Mouse (Mus musculus) kidney, adult 11 months (tissue): ENCODE data around the gene Ctnnbip1.

Experiments
- DNase-seq: peaks from one replicate; pipeline ENCODE4 v3.0.0; 2022

Ctnnbip1 gene

GRCm38 (mm10) chr4:149517868-149518340 is at the start of gene Ctnnbip1:
Gene Ctnnbip1, plus strand, starts transcription at chr4:149518236.
- DNase-seq, result peak; percentile 99

- DNase-seq, result no peak
These were observed 48.5 kb upstream of the Ctnnbip1 start for GRCm38 (mm10) chr4:149469557-149469956.

DNA sequence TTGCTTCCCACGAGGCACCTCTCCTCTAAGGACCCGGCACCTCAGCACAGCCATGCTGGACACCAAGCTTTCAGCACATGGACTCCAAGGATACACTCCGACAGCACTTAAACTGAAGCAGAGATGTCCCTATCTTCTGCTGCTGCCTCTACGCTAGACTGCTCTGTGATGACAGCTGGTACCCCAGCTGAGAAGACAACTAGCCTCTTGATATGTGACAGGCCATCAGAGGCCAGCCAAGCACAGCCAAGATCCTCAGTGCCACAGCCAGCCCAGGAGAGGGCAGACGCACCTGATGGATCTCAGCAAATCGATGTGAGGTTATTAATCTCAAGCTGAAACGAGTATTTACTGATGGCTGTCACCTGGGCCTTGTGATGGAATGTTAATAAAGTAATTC is 42.9 kb upstream of the Ctnnbip1 start:
- DNase-seq, result no peak

- no peak for DNase-seq
These were observed 41.0 kb upstream of the Ctnnbip1 start, which contains the start of gene Tmem274 for GRCm38 (mm10) chr4:149477078-149477477. Gene Tmem274, plus strand, starts transcription at chr4:149477378.

- DNase-seq, result no peak
These were observed 33.5 kb upstream of the Ctnnbip1 start for GRCm38 (mm10) chr4:149484566-149484965.

DNA sequence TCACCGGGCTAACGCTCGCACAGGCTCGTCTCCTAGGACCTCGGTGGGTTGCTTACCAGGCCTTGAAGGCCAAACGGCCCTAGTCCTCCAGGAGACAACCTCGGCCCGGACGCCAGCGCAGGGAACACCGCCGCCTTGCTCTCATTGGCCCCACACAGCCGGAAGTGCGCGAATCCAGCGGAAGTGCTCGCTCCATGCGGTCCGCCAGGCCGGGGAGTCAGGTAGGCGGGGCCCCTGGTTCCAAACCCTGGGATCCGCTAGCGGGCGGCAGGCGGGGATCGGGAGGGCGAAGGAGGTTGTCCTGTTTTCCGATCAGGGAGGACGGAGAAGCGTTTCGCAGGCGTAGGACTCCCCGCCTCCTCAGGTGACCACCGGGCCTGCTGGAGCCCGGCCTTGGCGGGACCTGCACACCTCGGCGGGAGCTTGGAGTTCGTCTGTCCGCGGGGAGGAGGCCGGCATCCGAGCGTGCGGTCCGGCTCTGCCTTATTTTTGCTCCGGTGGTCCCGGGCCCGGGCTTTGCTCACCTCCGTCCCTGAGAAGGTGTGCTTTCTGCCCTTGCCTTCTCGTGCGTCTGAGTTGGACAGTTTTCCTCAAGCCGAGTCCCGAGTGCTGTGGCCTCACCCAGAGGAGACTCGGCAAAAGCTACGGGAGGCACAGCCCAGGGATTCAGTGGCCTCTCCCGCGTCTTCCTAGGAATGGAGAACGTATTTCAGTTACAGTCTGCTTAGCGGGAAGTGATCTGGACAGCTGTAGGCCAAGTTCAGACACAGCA is 32.8 kb upstream of the Ctnnbip1 start, which contains the start of the genes Nmnat1 and Lzic:
Gene Nmnat1, minus strand, starts transcription at position 150 of the 772 bp plus-strand sequence.
Gene Lzic, plus strand, starts transcription at position 177 of the 772 bp plus-strand sequence.
- peak; percentile 92 for DNase-seq

- peak; percentile 12 for DNase-seq
These were observed 32.2 kb upstream of the Ctnnbip1 start for GRCm38 (mm10) chr4:149485825-149486206.

DNA sequence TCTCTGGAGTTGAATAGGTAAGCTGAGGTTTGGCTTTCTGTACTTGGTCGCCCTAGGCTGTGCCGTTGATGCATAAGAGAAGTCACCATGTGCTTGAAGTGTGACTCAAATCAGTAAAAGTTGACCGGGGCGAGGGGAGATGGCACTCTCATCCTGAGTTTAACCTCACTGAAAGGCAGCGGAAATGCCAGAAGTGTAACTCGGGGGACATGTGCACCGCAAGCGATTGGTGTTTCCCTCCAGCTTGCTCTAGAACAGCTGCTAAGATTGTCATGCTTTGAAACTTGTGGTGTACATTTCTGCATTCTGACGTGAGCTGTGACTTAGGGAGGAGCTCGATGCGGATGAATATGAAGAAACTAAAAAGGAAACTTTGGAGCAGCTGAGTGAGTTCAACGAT is 30.3 kb upstream of the Ctnnbip1 start:
- DNase-seq, result no peak

DNA sequence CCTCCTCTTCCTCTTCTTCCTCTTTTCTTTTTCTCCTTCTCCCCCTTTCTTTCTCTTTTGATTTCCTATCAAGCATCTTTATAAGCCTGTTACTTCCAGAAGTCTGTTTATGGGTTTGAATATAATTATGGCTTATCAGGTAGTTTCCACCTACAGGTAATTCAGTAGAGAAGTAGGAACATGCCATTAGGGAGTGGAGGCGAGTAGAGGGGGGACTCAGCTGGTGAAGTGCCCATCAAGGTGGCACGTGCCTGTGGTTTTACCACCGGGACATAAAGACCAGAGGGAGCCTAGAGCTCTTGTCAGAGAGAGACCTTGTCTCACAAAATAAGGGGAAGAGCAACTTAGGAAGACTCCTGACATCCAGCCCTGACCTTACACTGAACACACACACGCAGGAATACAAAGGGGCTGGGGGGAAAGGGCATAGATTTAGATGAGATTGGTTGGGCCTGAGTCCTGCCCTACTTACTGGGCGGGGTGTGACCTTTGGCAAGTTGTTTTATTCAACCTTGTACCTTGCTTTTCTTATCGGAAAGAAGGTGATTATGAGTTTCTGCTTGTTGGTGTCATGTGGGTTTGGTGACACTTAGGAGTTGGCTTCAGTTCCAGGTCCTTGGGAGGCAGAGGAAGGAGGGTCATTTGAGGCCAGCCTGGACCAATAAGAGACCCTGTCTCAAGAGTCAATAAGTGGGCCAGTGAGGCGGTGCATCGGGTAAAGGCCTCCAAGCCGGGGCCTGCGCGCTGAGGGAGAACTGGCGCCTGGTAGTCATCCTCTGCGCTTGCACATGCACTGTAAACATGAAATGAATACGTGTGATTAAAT is 28.4 kb upstream of the Ctnnbip1 start:
- no peak for DNase-seq

GRCm38 (mm10) chr4:149491151-149491550 is 26.9 kb upstream of the Ctnnbip1 start:
- no peak for DNase-seq

- DNase-seq, result no peak
These were observed 21.4 kb upstream of the Ctnnbip1 start for GRCm38 (mm10) chr4:149496612-149497011.

DNA sequence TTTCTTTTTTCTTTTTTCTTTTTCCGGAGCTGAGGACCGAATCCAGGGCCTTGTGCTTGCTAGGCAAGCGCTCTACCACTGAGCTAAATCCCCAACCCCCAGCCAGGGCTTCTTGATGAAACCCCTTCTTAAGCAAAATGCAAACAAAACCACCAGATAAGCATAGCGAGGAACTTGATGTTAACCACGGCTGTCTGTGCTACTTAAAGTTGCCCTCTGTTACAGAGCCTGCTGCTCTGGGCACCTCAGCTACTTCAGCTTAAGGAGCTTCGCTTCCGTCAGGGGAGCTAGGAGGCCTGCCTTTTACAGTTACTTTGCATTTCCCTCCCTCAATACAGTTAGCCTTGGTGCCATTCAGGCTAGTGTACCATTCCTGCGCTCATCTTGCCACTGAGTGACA is 19.1 kb upstream of the Ctnnbip1 start:
- DNase-seq, result no peak

DNA sequence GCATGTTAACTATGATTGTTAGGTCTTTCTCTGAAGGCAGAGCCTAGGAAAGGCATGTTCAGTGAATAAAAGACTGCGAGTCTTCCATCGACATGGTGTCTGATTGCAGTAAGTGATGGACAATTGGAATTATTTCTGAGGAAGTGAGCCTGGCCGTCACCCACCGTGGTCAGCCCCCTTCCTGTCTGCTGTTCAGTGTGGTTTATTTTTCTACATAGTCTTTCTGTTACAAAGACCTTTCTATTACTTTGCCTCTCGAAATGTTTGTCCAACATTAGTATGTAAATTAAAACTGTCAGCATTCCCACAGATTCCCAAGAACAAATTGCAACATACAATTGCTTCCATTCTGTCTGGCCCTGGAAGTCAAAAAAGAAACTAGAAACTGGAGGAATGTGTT is 18.2 kb upstream of the Ctnnbip1 start:
- no peak for DNase-seq

DNA sequence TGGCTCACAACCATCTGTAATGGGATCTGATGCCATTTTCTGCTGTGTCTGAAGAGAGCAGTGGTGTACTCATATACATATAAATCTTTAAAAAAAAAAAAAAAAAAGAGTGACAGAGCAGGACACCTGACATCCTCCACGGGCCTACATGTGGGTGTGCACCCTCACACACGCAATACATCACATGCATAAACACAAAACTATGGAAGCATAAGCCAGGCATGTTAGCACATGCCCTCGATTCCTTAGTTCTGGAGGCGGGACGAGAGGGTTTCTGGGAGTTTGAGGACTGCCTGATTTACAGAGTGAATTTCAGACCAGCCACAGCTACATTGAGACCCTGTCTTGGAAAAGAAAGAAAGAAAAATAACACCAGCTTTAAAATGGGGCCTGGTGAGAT is 13.7 kb upstream of the Ctnnbip1 start:
- DNase-seq, result no peak

- no peak for DNase-seq
These were observed 13.2 kb upstream of the Ctnnbip1 start for GRCm38 (mm10) chr4:149504858-149505257.

DNA sequence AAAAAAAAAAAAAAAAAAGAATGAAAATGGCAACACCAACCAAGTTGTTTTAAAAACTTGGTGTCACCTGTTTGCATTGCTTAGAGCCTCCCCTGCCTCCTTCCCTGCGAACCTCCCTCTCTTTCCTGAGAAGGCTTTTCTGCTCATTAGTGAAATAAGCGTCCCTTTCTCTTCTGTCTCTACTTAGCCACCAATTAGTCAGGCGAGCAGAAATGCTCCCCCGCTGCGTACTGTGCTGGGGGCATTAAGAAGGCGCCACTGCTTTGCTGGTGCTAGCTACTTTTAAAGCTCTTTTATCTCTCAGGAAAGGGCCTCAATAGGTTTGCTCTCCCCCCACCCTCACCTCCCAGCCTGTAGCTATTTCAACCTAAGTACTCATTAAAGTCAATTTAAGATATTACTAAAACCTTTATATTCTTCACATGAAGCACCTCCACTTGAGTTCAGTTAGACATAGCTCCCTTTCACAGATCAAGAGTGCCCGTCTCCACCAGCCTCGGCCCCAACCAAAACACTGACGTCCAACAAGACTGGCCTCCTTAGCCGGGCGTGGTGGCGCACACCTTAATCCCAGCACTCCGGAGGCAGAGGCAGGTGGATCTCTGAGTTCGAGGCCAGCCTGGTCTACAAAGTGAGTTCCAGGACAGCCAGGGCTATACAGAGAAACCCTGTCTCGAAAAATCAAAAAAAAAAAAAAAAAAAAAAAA is 12.6 kb upstream of the Ctnnbip1 start:
- no peak for DNase-seq

GRCm38 (mm10) chr4:149506904-149507303 is 11.1 kb upstream of the Ctnnbip1 start:
- DNase-seq, result no peak

- no peak for DNase-seq
These were observed 6.8 kb upstream of the Ctnnbip1 start for GRCm38 (mm10) chr4:149511221-149511646.

GRCm38 (mm10) chr4:149512072-149512471 is 6.0 kb upstream of the Ctnnbip1 start:
- DNase-seq, result no peak

- DNase-seq, result no peak
These were observed 2.3 kb upstream of the Ctnnbip1 start for GRCm38 (mm10) chr4:149515706-149516105.

- DNase-seq, result peak; percentile 14
These were observed 550 bp downstream of the Ctnnbip1 start for GRCm38 (mm10) chr4:149518351-149519220.

DNA sequence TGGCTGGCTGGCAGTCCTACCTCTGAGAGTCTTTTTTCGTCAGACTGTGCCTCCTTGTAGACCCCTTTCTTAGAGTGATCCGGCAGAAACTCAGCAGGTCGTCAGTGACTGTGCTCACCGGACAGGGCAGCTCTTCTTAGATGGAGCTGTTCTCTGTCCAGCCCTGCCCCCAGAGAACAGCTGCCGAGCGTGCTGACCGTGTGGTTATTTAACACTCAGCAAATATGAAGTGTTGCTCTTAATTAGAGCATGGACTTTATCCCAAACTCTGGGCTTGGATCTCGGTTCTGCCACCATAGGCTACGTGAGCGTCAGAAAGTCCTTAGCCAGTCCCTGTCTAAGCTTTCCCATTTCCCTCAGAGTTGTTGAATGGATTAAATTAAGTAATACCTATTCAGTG is 3.2 kb downstream of the Ctnnbip1 start:
- DNase-seq, result peak; percentile 64
